Mouse (Mus musculus): ENCODE measurements at regions not wholly inside any gene's neighbourhood (a gene's known extent, or its start where the extent isn't known, plus 50 kb on each side); places are given as distances from the start of the nearest gene placed in this dataset.

GRCm38 (mm10) chr17:80891656-80892055 is 52.8 kb upstream of the Tmem178 start:
- Histone ChIP-seq H3K36me3 (ENCODE audit: control insufficient read depth, insufficient read depth, low read length) (no peaks in the 10 kb centered on the region), H3K4me2 (ENCODE audit: low read depth, low read length) (no peak overlapping the region), H3K4me1 (ENCODE audit: control insufficient read depth, insufficient read depth, low read length) (no peaks in the 10 kb centered on the region), H3K27me3 (replicated peaks; ENCODE audit: control insufficient read depth, insufficient read depth, low read length) (no peaks in the 10 kb centered on the region), H3K9ac (ENCODE audit: low read depth, low read length) (no peak overlapping the region), H3K27ac (ENCODE audit: low read length) (no peak overlapping the region), H3K4me3 (ENCODE audit: low read length) (no peak overlapping the region), H3K9me3 (ENCODE audit: control insufficient read depth, low read length) (no peaks in the 10 kb centered on the region)
- WGBS: 68% methylated on average over 5 of the region's 5 CpGs
- no peak for ATAC-seq

- no peak for ATAC-seq
- no peaks in the 10 kb centered on the region for H3K27me3 ChIP-seq (replicated peaks; ENCODE audit: control insufficient read depth, insufficient read depth, low read length)
- H3K4me1 ChIP-seq (ENCODE audit: control insufficient read depth, insufficient read depth, low read length): peaks cover 4% of the 10 kb centered on the region
- WGBS: 94% methylated on average over 4 of the region's 4 CpGs
- no peaks in the 10 kb centered on the region for H3K36me3 ChIP-seq (ENCODE audit: control insufficient read depth, insufficient read depth, low read length)
- H3K9ac ChIP-seq (ENCODE audit: low read depth, low read length): no peak overlapping the region
- no peaks in the 10 kb centered on the region for H3K9me3 ChIP-seq (ENCODE audit: control insufficient read depth, low read length)
- H3K4me2 ChIP-seq (ENCODE audit: low read depth, low read length): no peak overlapping the region
- H3K27ac ChIP-seq (ENCODE audit: low read length): no peak overlapping the region
- no peak overlapping the region for H3K4me3 ChIP-seq (ENCODE audit: low read length)
Measured at GRCm38 (mm10) chr17:80889095-80889494, 55.3 kb upstream of the Tmem178 start.

GRCm38 (mm10) chr17:80887749-80888119 is 56.7 kb upstream of the Tmem178 start:
- Histone ChIP-seq H3K4me3 (ENCODE audit: low read length) (no peak overlapping the region), H3K27me3 (replicated peaks; ENCODE audit: control insufficient read depth, insufficient read depth, low read length) (no peaks in the 10 kb centered on the region), H3K36me3 (ENCODE audit: control insufficient read depth, insufficient read depth, low read length) (no peaks in the 10 kb centered on the region), H3K9me3 (ENCODE audit: control insufficient read depth, low read length) (no peaks in the 10 kb centered on the region), H3K27ac (ENCODE audit: low read length) (no peak overlapping the region), H3K4me2 (ENCODE audit: low read depth, low read length) (no peak overlapping the region), H3K9ac (ENCODE audit: low read depth, low read length) (no peak overlapping the region), H3K4me1 (ENCODE audit: control insufficient read depth, insufficient read depth, low read length) (peaks cover 4% of the 10 kb centered on the region)
- no peak for ATAC-seq
- 34% methylated on average over 8 of the region's 8 CpGs for WGBS

GRCm38 (mm10) chr17:80887021-80887748 is 57.2 kb upstream of the Tmem178 start:
- Histone ChIP-seq H3K36me3 (ENCODE audit: control insufficient read depth, insufficient read depth, low read length) (no peaks in the 10 kb centered on the region), H3K27ac (ENCODE audit: low read length) (no peak overlapping the region), H3K4me3 (ENCODE audit: low read length) (no peak overlapping the region), H3K4me1 (ENCODE audit: control insufficient read depth, insufficient read depth, low read length) (peaks cover 4% of the 10 kb centered on the region), H3K27me3 (replicated peaks; ENCODE audit: control insufficient read depth, insufficient read depth, low read length) (no peaks in the 10 kb centered on the region), H3K4me2 (ENCODE audit: low read depth, low read length) (no peak overlapping the region), H3K9ac (ENCODE audit: low read depth, low read length) (no peak overlapping the region), H3K9me3 (ENCODE audit: control insufficient read depth, low read length) (no peaks in the 10 kb centered on the region)
- no peak for ATAC-seq
- 38% methylated on average over 18 of the region's 18 CpGs for WGBS

- Histone ChIP-seq H3K27ac (ENCODE audit: low read length) (no peak overlapping the region), H3K4me2 (ENCODE audit: low read depth, low read length) (no peak overlapping the region), H3K9me3 (ENCODE audit: control insufficient read depth, low read length) (no peaks in the 10 kb centered on the region), H3K36me3 (ENCODE audit: control insufficient read depth, insufficient read depth, low read length) (no peaks in the 10 kb centered on the region), H3K4me1 (ENCODE audit: control insufficient read depth, insufficient read depth, low read length) (peaks cover 4% of the 10 kb centered on the region), H3K9ac (ENCODE audit: low read depth, low read length) (no peak overlapping the region), H3K27me3 (replicated peaks; ENCODE audit: control insufficient read depth, insufficient read depth, low read length) (no peaks in the 10 kb centered on the region), H3K4me3 (ENCODE audit: low read length) (no peak overlapping the region)
- no peak for ATAC-seq
- WGBS: 48% methylated on average over 3 of the region's 3 CpGs
Measured at GRCm38 (mm10) chr17:80886211-80886701, 58.2 kb upstream of the Tmem178 start.

- Histone ChIP-seq H3K4me2 (ENCODE audit: low read depth, low read length) (no peak overlapping the region), H3K9ac (ENCODE audit: low read depth, low read length) (no peak overlapping the region), H3K27ac (ENCODE audit: low read length) (no peak overlapping the region), H3K9me3 (ENCODE audit: control insufficient read depth, low read length) (no peaks in the 10 kb centered on the region), H3K27me3 (replicated peaks; ENCODE audit: control insufficient read depth, insufficient read depth, low read length) (no peaks in the 10 kb centered on the region), H3K36me3 (ENCODE audit: control insufficient read depth, insufficient read depth, low read length) (no peaks in the 10 kb centered on the region), H3K4me1 (ENCODE audit: control insufficient read depth, insufficient read depth, low read length) (peaks cover 4% of the 10 kb centered on the region), H3K4me3 (ENCODE audit: low read length) (no peak overlapping the region)
- ATAC-seq: no peak
- WGBS: 78% methylated on average over 9 of the region's 9 CpGs
Measured at GRCm38 (mm10) chr17:80885706-80886105, 58.7 kb upstream of the Tmem178 start.

GRCm38 (mm10) chr17:80884886-80885285 is 59.5 kb upstream of the Tmem178 start:
- H3K4me3 ChIP-seq (ENCODE audit: low read length): no peak overlapping the region
- peaks cover 4% of the 10 kb centered on the region for H3K4me1 ChIP-seq (ENCODE audit: control insufficient read depth, insufficient read depth, low read length)
- H3K27ac ChIP-seq (ENCODE audit: low read length): no peak overlapping the region
- no peaks in the 10 kb centered on the region for H3K9me3 ChIP-seq (ENCODE audit: control insufficient read depth, low read length)
- ATAC-seq: no peak
- no peaks in the 10 kb centered on the region for H3K27me3 ChIP-seq (replicated peaks; ENCODE audit: control insufficient read depth, insufficient read depth, low read length)
- no peaks in the 10 kb centered on the region for H3K36me3 ChIP-seq (ENCODE audit: control insufficient read depth, insufficient read depth, low read length)
- WGBS: 63% methylated on average over 2 of the region's 2 CpGs
- H3K9ac ChIP-seq (ENCODE audit: low read depth, low read length): no peak overlapping the region
- H3K4me2 ChIP-seq (ENCODE audit: low read depth, low read length): no peak overlapping the region

GRCm38 (mm10) chr17:80882476-80882875 is 62.0 kb upstream of the Tmem178 start:
- WGBS: 89% methylated on average over 3 of the region's 3 CpGs

GRCm38 (mm10) chr17:80880325-80880724 is 64.1 kb upstream of the Tmem178 start:
- Histone ChIP-seq H3K36me3 (ENCODE audit: control insufficient read depth, insufficient read depth, low read length) (no peaks in the 10 kb centered on the region), H3K4me1 (ENCODE audit: control insufficient read depth, insufficient read depth, low read length) (no peaks in the 10 kb centered on the region), H3K4me3 (ENCODE audit: low read length) (no peak overlapping the region), H3K9me3 (ENCODE audit: control insufficient read depth, low read length) (no peaks in the 10 kb centered on the region), H3K9ac (ENCODE audit: low read depth, low read length) (no peak overlapping the region), H3K4me2 (ENCODE audit: low read depth, low read length) (no peak overlapping the region), H3K27ac (ENCODE audit: low read length) (no peak overlapping the region), H3K27me3 (replicated peaks; ENCODE audit: control insufficient read depth, insufficient read depth, low read length) (no peaks in the 10 kb centered on the region)
- 78% methylated on average over 4 of the region's 4 CpGs for WGBS
- ATAC-seq: no peak

More at GRCm38 (mm10) chr17:80882476-80882875, 62.0 kb upstream of the Tmem178 start:
- Histone ChIP-seq H3K27ac (ENCODE audit: low read length) (no peak overlapping the region), H3K4me3 (ENCODE audit: low read length) (no peak overlapping the region), H3K9me3 (ENCODE audit: control insufficient read depth, low read length) (no peaks in the 10 kb centered on the region), H3K4me2 (ENCODE audit: low read depth, low read length) (no peak overlapping the region), H3K27me3 (replicated peaks; ENCODE audit: control insufficient read depth, insufficient read depth, low read length) (no peaks in the 10 kb centered on the region), H3K4me1 (ENCODE audit: control insufficient read depth, insufficient read depth, low read length) (peaks cover 4% of the 10 kb centered on the region), H3K36me3 (ENCODE audit: control insufficient read depth, insufficient read depth, low read length) (no peaks in the 10 kb centered on the region), H3K9ac (ENCODE audit: low read depth, low read length) (no peak overlapping the region)
- no peak for ATAC-seq

Data from intestine, embryonic 16.5 days (tissue).